In genomic region chr12:16793371-16793770, GRCm38 (mm10) we compare ENCODE assay signal across 24 mouse cellular contexts. TPM values are rescaled to one million over a fixed set of nuclear protein-coding genes. Genes with fewer than 3 reads are reported as not detected.
DNase-seq lines count a peak whose midpoint lies in the region; ATAC-seq lines count a peak whose summit lies in the region.
"Had no signal": no experiment of that assay in that cellular context is flagged by ENCODE, and none has a peak within 500 bp of the region (broad histone marks: within the 10 kb centered on the region; RNA-seq: fewer than 3 reads in every experiment).

No protein-coding gene starts in this region.

- H3K4me2 ChIP-seq in intestine, embryonic 16.5 days (ENCODE audit: low read depth, low read length) = no peak overlapping the region

- WGBS in intestine, embryonic 16.5 days = 84% methylated on average over 4 of the region's 4 CpGs

- DNase-seq in ES-CJ7 (ENCODE audit: low read depth, low spot score) (peak; percentile 55), R1 (ENCODE audit: low read depth, low spot score) (peak; percentile 41), ZHBTc4 (ENCODE audit: low read depth, low spot score) (peak; percentile 62)
- no peak for DNase-seq in testis, postnatal 14 days (ENCODE audit: low spot score)
- DNase-seq in lung, postnatal 36 days = no peak
- DNase-seq: adrenal gland, adult 2 months; adrenal gland, adult 8-10 months; adrenal gland, postnatal 10 days; adrenal gland, postnatal 14 days; adrenal gland, postnatal 25 days; adrenal gland, postnatal 36 days; B cell, adult 2 months; cerebellum, adult 11 months; cerebellum, adult 11-12 months; cerebellum, adult 18-20 months; cerebellum, adult 2 months; cerebellum, adult 8-10 months; cerebellum, adult 9-10 months had no signal

- no peaks in the 10 kb centered on the region for H3K27me3 ChIP-seq in intestine, embryonic 16.5 days (replicated peaks; ENCODE audit: control insufficient read depth, insufficient read depth, low read length)
- H3K27me3 ChIP-seq: CH12.LX, Patski had no signal

- no peaks in the 10 kb centered on the region for H3K36me3 ChIP-seq in intestine, embryonic 16.5 days (ENCODE audit: control insufficient read depth, insufficient read depth, low read length)
- H3K36me3 ChIP-seq: G1E had no signal

- no peak for ATAC-seq in intestine, embryonic 16.5 days
- ATAC-seq: activated CD4-positive, CD25-positive, alpha-beta regulatory T cell, adult 4 months; CD4-positive, CD25-positive, alpha-beta regulatory T cell, adult 4 months; Patski had no signal

- 0 out of 2 replicates have a peak, but pooled peaks cover 6% of the 10 kb centered on the region for H3K4me1 ChIP-seq in intestine, embryonic 16.5 days (ENCODE audit: control insufficient read depth, insufficient read depth, low read length)

- H3K4me3 ChIP-seq in intestine, embryonic 16.5 days (ENCODE audit: low read length) = no peak overlapping the region

- no peak overlapping the region for H3K9ac ChIP-seq in intestine, embryonic 16.5 days (ENCODE audit: low read depth, low read length)

- no peaks in the 10 kb centered on the region for H3K9me3 ChIP-seq in intestine, embryonic 16.5 days (ENCODE audit: control insufficient read depth, low read length)
- H3K9me3 ChIP-seq: G1E had no signal

- no peak overlapping the region for H3K27ac ChIP-seq in intestine, embryonic 16.5 days (ENCODE audit: low read length)

RNA-seq across cellular contexts. Expression of gene Greb1, which starts 7.3 kb away (rescaled TPM):
- 3.8 and 5.4 TPM in 2 replicates for polyA plus RNA-seq in intestine, embryonic 16.5 days (2015; fragmentation: Nextera tagmentation; extraction: Ambion mirVana)
- polyA plus RNA-seq: G1E had no signal

RNA-seq across cellular contexts. Expression of gene E2f6, which starts 17.4 kb away (rescaled TPM):
- polyA plus RNA-seq in intestine, embryonic 16.5 days (2015; fragmentation: Nextera tagmentation; extraction: Ambion mirVana) = 28.9 and 29.5 TPM in 2 replicates

Comparison
In these comparisons a context has a peak if more than half of its experiments do, and no peak if none do; other contexts are left out.
1. DNase-seq: peak in ES-CJ7 (single experiment), R1 (single experiment) and ZHBTc4 (single experiment); none in testis, postnatal 14 days (single experiment) and lung, postnatal 36 days (single experiment).